Mouse (Mus musculus): ENCODE measurements around the gene Aarsd1.
"Not testable (repeated sequence)": the region's sequence is repeated elsewhere in the genome, so short reads cannot be mapped to it uniquely, and the experiment has no call there.

The Aarsd1 gene

DNA sequence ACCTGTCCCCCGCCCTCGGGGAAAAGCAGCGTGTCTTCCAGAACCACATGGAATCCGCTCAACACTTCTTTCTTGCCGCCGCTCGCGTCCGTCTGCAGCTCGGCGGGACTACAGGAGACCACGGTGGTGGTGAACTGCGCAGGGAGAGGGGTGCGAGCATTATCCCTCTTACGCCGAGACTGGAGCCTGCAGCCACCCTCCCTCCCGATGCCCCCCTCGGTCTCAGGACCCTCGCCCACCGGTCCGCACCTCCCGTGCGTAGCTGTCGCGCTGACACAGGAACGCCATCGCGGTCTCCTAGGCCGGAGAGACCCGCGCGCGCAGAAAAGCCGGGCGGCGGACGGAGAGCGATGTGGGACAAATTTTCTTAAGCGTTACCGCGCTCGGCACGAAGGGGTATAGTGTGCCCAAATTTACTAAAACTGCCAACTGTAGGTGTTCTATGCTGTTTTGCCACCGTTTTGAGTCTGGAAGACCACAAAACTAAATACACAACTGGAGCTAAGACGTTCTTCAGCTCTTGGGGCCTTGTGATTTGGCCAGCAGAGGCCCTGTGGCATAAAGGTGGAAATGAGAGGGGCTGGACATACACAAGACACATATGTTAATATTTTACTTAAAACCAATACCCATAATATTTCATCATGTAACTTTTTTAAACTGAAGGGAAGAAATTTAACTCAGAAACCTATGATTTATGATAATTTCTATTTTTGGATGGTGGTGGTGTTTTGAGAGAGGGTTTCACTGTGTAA is at the start of gene Aarsd1:
Gene Aarsd1, minus strand, starts transcription at position 515 of the 755 bp plus-strand sequence.
- DNase-seq (ENCODE audit: low read depth, low spot score), result peak; percentile 89

DNA sequence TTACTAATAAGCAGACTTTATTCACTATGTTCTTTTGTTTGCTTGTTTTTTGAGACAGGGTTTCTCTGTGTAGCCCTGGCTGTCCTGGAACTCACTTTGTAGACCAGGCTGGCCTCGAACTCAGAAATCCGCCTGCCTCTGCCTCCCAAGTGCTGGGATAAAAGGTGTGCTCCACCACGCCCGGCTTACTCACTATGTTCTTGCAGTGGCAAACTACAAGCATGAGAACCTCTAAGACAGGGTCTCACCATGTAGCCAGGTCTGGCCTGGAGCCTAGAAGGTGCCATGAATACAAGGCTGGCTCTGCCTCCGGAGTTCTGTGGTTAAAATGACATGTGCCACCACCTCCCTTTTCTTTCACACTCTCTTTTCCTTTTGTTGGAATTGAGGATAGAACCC is 49.1 kb upstream of the Aarsd1 start:
- not testable (repeated sequence) for DNase-seq (ENCODE audit: low read depth, low spot score)

DNA sequence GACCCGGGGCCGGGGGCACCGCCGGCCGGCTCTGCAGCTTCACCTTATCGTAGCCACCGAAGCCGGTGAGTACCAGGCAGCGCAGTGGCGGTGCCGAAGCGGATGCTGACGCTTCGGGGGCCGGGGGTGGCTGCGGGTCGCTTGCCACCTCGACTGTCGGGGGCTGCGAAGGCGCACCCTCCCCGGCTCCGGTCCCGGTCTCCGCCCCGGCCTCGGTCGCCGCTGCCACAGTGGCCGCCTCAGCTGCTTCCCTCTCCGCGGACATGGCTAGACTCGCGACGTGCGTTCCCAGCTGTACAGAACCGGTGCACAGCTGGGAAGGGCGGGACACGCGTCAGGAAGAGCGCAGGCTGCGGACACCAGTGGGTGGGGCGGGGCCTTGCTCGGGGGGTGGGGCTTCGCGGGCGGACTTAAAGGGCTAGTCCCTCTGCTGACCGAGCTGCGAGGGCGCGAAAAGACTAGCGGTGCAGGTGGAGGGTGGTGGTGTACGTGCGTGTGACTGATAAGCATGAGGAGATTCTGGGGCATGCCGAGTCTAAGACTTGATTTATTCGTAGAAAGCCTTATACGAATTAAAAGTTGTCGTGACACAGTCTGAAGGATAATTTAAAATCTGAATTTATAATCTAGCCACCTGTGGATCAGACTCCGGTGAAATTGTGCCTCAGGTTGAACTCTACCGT is 48.6 kb upstream of the Aarsd1 start, which contains the start of gene Vat1:
Gene Vat1, minus strand, starts transcription at position 362 of the 683 bp plus-strand sequence.
- DNase-seq (ENCODE audit: low read depth, low spot score), result peak; percentile 62

DNA sequence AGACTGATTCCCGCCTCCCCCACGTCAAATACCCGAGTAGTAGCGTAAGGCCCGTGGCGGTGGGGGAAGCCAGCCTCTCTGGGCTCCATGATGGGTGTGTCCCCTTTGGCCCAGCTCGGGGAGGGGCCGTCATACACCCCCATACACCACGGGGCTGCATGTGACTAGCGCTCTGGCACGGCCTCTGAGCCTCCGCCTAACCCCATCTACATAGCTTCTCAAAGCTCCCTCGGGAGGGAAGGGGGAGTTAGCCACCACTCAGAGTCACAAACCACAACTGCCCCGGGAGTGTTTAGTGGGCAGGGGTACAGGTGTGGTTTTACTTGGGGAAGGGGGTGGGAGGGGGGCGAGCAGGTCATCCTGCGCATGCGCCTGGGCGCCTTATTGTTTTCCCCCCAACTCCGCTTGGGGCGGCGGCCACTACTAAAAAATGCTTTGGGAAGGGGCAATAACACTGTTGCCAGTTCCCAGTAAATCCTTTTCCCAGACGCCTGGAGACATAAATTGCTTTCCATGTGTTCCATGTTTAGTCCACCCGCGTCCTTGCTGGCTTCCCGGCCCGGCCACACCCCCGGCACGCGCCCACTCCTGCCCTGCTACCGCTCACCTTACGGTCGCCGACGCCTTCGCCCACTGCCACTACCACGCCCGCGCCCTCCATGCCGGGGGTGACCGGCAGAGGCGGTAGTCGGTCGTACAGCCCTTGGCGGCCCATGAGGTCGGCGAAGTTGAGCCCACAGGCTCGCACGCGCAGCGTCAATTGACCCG is 47.9 kb upstream of the Aarsd1 start:
- DNase-seq (ENCODE audit: low read depth, low spot score), result peak; percentile 48

DNA sequence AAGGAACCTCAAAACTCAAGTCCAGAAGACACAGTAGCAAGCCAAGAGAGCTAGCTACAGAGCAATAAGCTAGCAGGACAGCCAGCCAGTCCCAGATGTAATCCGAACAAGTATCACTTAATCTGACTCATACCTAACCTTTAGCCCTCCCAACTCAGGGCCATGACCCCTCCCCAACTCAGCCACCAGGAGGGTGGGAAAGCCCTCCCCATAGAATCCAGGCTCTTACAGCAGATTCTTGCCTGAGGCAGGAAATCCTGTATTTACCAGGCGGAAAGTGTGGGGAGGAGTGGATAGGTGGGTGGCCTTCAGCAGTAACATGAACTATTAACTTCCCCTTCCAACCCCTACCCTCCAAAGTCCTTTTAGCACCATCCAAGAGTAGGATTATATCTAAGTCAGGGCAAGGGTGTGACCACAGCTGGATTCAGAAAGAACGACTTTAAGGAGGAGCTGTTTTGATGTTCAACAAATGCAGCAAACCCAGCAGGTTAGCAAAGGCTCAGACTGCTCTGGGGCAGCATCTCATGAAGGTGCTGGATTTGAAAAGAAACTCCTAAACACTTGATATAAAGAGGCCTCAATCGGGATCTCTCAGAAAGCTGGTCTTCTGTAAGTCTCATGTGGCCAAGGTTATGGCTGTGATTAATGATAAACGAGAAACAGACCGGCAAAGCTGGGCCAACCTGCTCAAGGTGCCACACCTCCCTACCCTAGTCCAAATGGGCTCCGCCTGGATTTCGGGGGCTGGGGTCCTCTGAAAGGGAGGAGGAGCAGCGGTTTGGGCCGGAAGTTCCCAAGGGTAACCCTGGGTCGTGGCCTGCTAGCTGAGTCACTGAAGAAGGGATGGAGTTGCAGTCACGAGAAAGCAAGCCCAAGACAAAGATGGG is 47.0 kb upstream of the Aarsd1 start, which contains the start of gene Rnd2:
Gene Rnd2, plus strand, starts transcription at position 789 of the 890 bp plus-strand sequence.
- no peak for DNase-seq (ENCODE audit: low read depth, low spot score)

DNA sequence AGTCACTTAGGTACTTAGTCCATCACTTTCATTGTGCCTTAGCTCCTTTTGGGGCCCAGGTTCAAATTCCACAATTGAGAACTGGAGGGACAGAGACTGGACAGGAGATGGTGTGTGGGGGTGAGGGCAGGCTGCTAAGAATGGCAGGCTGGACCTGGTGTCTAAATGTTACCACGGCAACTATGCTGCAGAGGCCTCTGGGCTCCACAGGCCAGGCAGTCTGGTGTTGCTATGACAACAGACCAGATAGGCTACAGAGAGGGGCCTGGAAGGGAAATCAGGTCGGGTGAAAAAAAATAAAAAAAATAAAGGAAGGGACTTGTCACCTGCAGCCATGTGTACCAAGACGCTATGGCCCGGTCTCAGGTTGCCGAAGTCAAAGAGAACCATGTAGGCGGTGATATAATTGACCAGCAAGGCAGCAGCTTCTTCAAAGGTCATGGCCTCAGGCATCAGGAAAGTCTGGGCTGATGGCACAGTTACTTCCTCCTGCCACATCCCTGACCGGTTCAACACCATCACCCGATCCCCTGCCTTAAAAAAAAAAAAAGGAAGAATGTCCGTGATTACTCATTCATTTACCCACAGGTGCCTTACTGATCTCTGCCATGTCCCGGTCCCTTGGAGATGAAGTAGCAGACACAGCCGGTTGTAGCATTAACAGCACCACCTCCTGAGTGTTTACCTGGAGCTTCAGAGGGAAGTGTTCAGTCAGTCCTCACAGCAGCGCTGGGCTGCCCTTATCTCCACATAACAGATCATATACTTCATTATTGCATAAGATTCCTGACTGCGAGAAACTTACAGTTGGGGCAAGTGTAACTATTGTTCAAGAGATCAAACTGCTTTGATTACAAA is 45.4 kb upstream of the Aarsd1 start:
- peak; percentile 64 for DNase-seq (ENCODE audit: low read depth, low spot score)

DNA sequence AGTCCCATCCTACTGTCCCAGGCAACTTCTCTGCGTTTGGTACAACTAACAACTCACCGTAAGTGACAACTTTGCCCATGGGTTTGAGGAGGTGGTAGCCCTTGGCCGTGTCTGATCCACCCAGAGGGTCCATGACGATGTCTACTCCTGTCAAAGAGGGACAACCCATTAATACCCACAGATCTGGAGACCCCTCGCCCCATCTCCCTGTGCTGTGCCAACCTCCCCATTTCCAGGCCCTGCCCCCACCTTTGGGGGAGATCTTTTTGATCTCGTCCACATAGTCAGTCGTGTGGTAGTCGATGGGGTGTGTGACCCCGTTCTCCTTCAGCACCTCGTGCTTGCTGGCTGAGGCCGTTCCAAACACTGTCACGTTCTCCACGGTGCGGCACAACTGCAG is 44.7 kb upstream of the Aarsd1 start:
- DNase-seq (ENCODE audit: low read depth, low spot score), result no peak

DNA sequence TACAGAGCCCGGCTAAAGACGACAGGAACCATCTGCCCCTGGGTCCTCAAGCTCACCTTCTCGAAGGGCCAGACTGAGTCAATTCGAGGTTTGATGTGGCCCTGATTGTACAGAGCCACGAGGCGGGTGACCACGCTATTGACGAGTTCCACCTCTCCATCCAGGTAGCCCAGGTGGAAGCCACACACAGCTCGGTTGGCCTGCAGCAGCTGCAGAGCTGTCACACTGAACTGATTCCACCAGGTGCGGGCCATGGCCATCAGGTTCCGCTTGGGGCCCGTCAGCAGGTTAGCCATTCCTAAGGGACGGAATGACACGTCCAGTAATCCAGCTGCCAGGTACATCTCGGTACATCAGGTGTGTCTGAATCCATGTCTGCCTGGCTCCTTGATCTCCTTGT is 42.9 kb upstream of the Aarsd1 start:
- DNase-seq (ENCODE audit: low read depth, low spot score), result no peak

DNA sequence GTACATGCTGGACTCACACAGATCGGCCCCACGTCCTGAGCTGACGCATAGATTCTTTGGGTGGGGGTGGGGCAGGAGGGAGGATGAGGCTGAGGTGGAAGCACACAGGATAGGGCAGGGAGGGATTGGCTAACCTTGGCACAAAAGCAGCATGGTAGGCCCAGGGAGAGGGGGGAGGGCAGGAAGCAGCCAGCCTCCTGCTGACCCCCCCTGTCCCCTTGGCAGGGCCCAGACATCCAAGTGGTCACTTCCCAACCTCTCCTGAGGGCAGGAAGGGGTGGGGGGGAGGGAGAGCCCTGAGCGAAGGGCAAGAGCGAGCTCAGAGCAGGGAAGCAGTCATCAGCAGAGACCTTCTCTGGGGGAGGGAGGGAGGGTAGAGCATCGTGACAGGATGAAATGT is 42.3 kb upstream of the Aarsd1 start:
- no peak for DNase-seq (ENCODE audit: low read depth, low spot score)

DNA sequence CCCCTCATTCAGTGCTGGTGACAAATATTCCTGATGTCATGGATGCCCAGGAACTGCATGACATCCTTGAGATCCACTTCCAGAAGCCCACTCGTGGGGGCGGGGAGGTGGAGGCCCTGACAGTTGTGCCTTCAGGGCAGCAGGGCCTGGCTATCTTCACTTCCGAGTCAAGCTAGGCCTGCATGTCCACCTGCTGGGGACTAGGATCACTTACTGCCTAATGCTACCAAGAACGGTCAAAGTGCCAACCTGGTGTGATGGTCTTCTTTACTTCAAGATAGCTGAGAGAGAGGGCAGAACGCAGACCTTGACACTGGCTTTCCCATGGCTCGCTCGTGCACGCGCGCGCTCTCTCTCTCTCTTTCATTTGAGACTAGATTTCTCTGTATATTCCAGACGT is 40.8 kb upstream of the Aarsd1 start:
- DNase-seq (ENCODE audit: low read depth, low spot score), result no peak

DNA sequence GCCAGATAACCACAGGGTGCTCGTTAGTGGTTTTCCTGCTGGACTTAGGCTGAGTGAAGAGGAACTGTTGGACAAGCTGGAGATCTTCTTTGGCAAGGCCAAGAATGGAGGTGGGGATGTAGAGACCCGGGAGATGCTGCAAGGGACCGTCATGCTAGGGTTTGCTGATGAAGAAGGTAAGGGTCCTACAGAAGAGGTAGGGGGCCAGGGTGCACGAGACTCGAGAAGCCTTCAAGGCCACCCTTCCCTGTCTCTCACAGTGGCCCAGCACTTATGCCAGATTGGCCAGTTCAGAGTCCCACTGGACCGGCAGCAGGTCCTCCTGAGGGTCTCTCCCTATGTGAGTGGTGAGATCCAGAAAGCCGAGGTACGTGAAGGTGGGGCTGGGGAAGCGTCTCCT is 40.2 kb upstream of the Aarsd1 start:
- DNase-seq (ENCODE audit: low read depth, low spot score), result no peak

DNA sequence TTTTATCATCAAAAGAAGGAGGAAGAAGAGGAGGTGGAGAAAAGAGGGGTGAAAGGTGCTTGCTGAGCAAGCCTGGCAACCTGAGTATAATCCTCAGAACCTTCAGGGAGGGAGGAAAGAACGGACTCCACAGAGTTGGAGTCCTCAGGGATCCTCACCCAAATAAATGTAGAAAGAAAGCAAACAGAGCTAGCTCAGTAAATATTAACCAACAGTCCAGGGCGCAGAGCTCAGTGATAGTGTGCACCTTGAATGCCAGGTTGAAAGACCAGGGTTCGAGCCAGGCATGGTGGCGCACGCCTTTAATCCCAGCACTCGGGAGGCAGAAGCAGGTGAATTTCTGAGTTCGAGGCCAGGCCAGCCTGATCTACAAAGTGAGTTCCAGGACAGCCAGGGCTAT is 38.2 kb upstream of the Aarsd1 start:
- DNase-seq (ENCODE audit: low read depth, low spot score), result no peak

DNA sequence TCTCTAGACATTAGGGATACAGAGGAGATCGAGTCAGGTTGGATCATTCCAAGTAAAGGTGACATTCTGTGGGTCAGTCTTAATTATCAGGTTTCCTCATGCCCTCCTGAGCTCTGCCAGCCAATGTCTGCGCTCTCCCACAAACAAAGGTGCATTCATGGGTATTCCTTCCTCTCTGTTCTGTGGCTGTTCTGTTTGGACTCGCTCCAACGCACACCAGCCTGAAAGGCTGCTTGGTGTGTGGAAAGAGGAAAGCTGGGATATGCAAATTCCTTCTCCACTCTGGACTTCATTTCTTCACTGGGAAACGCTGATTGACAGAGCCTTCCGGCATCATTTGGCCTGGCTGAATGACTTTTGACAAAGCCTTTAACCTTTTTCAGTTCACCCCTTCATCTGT is 37.3 kb upstream of the Aarsd1 start:
- DNase-seq (ENCODE audit: low read depth, low spot score), result no peak

DNA sequence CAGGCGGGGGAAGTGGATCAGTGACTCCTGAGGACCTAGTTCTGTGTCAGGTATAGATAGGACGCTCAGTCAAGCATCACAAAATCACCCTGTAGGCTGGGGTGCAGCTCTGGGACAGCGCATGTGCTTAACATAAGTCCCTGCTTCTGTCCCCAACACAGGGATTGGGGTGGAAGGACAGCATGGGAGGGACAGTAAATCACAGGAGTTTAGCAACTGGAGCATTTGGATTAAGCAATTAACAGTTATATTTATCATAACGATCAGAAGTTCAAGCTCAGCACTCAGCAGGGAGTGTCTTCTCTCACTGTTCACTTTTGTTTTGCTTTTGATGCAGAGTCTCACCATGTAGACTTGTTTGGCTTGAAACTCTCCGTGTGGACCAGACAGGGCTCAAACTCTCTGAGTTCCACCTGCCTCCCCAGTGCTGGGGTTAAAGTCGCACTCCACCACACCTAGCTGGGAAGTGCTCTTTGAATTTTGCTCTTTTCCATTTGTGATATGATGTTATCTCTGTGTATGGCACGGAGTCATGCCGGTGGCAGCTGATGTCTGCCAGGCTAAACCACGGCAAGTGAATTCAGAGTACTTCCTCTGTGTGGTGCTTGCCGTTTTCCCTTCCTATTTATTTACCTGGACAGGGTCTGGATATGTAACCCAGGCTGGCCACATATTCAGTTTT is 34.8 kb upstream of the Aarsd1 start:
- DNase-seq (ENCODE audit: low read depth, low spot score), result no peak

DNA sequence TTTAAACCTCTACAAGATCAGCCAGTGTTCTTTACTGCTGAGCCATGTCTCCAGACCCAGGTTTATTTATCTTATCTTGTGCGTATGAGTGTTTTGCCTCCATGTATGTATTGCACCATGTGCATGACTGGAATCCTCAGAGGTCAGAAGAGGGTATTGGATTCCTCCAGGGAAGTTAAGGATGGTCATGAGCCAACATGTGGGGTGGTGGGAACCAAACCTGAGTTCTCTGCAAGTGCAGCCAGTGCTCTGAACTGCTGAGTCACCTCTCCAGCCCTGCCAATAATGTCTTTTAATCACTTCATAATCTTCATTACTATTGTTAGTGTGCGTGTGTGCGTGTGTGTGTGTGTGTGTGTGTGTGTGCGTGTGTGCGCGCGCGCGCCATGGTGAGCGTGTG is 34.1 kb upstream of the Aarsd1 start:
- DNase-seq (ENCODE audit: low read depth, low spot score), result no peak

DNA sequence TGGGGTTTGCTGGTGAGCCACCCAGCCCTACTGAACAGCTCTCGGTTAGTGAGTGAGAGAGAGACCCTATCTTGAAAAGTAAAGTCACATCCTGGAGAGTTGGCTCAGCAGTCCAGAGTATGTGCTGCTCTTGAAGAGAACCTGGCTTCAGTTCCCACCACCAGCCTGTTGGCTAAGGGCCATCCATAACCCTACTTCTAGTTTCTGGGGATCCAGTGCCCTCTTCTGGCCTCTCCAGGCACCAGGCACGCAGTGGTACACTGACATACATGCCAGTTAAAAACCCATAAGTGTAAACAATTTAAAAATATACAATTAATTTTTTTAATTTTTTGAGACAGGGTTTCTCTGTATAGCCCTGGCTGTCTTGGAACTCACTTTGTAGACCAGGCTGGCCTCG is 33.0 kb upstream of the Aarsd1 start:
- DNase-seq (ENCODE audit: low read depth, low spot score), result no peak

DNA sequence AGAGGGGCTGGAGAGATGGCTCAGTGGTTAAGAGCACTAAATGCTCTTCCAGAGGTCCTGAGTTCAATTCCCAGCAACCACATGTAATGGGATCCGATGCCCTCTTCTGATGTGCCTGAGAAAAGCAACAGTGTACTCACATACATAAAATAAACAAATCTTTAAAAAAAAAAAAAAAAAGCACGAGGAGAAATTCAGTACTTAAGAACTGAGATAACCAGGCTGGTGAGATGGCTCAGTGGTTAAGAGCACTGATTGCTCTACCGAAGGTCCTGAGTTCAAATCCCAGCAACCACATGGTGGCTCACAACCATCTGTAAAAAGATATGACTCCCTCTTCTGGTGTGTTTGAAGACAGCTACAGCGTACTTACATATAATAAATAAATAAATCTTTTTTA is 32.2 kb upstream of the Aarsd1 start:
- not testable (repeated sequence) for DNase-seq (ENCODE audit: low read depth, low spot score)

DNA sequence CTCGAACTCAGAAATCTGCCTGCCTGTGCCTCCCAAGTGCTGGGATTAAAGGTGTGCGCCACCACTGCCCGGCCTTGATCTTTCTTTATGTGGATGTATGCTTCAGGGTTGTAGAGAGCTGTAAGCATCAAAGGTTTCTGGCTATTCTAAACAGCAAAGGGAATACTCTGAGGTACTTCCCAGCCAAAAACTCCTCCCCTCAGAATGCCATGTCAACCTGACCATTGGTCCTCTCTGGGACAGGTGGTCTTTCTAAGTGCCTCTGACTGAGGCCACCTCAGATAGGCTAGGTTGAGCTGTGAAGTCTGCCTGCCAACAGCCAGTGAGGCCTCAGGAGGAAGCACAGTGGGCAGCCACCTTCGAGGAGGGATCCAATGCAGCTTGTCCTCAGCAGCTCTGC is 31.5 kb upstream of the Aarsd1 start:
- no peak for DNase-seq (ENCODE audit: low read depth, low spot score)

DNA sequence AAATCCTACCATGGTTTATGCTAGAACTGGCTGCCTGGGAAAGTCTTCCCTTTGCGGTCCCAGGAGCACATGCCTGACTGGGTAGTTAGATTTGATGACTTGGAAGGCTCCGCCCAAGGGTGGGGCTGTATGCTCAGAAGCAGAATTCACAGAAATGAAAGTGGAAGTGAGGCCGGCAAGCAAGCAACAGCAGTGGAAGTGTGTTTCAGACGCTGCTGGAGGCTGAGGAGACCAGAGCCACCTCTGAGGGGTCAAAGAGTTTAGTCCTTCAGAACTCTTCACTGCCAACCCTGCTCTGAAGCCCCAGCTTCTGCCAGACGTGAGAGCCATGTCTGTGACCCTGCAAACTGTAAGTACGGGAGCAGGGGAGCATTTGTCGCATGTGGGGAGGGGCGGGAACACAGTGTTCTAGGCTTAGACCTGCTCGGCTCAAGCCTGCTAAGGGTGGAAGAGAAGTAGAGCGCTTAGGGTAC is 30.9 kb upstream of the Aarsd1 start, which contains the start of gene Ifi35:
Gene Ifi35, plus strand, starts transcription at position 134 of the 473 bp plus-strand sequence.
- DNase-seq (ENCODE audit: low read depth, low spot score), result no peak

DNA sequence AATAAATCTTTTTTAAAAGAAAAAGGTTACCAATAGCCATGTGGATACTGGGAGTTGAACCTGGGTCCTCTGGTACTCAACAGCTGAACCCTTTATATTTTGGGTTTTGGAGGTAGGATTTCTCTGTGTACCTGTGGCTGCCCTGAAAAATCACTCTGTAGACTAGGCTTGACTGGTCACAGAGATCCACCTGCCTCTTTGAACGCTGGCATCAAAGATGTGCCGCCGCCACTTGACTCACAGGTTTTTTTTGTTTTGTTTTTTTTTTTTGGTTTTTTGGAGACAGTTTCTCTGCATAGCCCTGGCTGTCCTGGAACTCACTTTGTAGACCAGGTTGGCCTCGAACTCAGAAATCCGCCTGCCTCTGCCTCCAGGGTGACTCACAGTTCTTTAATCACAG is 30.4 kb upstream of the Aarsd1 start:
- DNase-seq (ENCODE audit: low read depth, low spot score), result no peak

All from mesoderm, embryonic 11.5 days (tissue).